In genomic region chr8:31518903-31519302, GRCm38 (mm10) we compare ENCODE assay signal across 15 mouse cellular contexts.
A peak's percentile ranks its signal among the peaks of the same experiment; 100 is the strongest.
DNase-seq lines count a peak whose midpoint lies in the region; ATAC-seq and TF ChIP-seq lines count a peak whose summit lies in the region.
"Had no signal": no experiment of that assay in that cellular context is flagged by ENCODE, and none has a peak within 500 bp of the region (broad histone marks: within the 10 kb centered on the region; RNA-seq: fewer than 3 reads in every experiment).

No protein-coding gene starts in this region.

- H3K36me3 ChIP-seq in embryonic facial prominence, embryonic 11.5 days (replicated peaks; ENCODE audit: control insufficient read depth, insufficient read depth, low read depth, low read length), result no peaks in the 10 kb centered on the region
- H3K36me3 ChIP-seq in embryonic facial prominence, embryonic 10.5 days (replicated peaks), result no peaks in the 10 kb centered on the region
- H3K36me3 ChIP-seq in kidney, postnatal 0 days (ENCODE audit: insufficient read depth, low read length), result no peaks in the 10 kb centered on the region
- no peaks in the 10 kb centered on the region for H3K36me3 ChIP-seq in kidney, embryonic 15.5 days
- no peaks in the 10 kb centered on the region for H3K36me3 ChIP-seq in midbrain, embryonic 14.5 days (ENCODE audit: control insufficient read depth, insufficient read depth, low read length)
- no peaks in the 10 kb centered on the region for H3K36me3 ChIP-seq in midbrain, embryonic 15.5 days (replicated peaks)
- H3K36me3 ChIP-seq: G1E had no signal

- peak; percentile 61 for TF ChIP-seq CTCF in kidney, postnatal 0 days (IDR thresholded peaks at IDR 0.05; ENCODE audit: low read depth)

- H3K27ac ChIP-seq in embryonic facial prominence, embryonic 11.5 days (replicated peaks; ENCODE audit: low read depth, low read length), result no peak overlapping the region
- no peak overlapping the region for H3K27ac ChIP-seq in embryonic facial prominence, embryonic 10.5 days (replicated peaks)
- no peak overlapping the region for H3K27ac ChIP-seq in kidney, postnatal 0 days
- H3K27ac ChIP-seq in kidney, embryonic 15.5 days, result no peak overlapping the region
- no peak overlapping the region for H3K27ac ChIP-seq in midbrain, embryonic 14.5 days (replicated peaks; ENCODE audit: low read depth, low read length)
- H3K27ac ChIP-seq in midbrain, embryonic 15.5 days, result no peak overlapping the region

- no peaks in the 10 kb centered on the region for H3K4me1 ChIP-seq in embryonic facial prominence, embryonic 11.5 days (ENCODE audit: control insufficient read depth, insufficient read depth, low read length)
- H3K4me1 ChIP-seq in embryonic facial prominence, embryonic 10.5 days, result 0 out of 2 replicates have a peak, but pooled peaks cover 3% of the 10 kb centered on the region
- no peaks in the 10 kb centered on the region for H3K4me1 ChIP-seq in kidney, postnatal 0 days (replicated peaks; ENCODE audit: insufficient read depth, low read length)
- no peaks in the 10 kb centered on the region for H3K4me1 ChIP-seq in kidney, embryonic 15.5 days
- H3K4me1 ChIP-seq in midbrain, embryonic 14.5 days (ENCODE audit: control insufficient read depth, insufficient read depth, low read length), result no peaks in the 10 kb centered on the region
- no peaks in the 10 kb centered on the region for H3K4me1 ChIP-seq in midbrain, embryonic 15.5 days

- no peak for ATAC-seq in embryonic facial prominence, embryonic 11.5 days (replicated peaks; ENCODE audit: insufficient number of reproducible peaks, low FRiP score, low TSS enrichment, low read depth)
- no peak for ATAC-seq in kidney, postnatal 0 days (replicated peaks; ENCODE audit: low FRiP score, low read depth)
- no peak for ATAC-seq in kidney, embryonic 15.5 days (replicated peaks; ENCODE audit: low FRiP score)
- ATAC-seq in midbrain, embryonic 14.5 days (ENCODE audit: low FRiP score, low TSS enrichment), result no peak
- ATAC-seq in midbrain, embryonic 15.5 days (replicated peaks), result no peak
- ATAC-seq in granulocyte monocyte progenitor cell, adult 5-6 weeks (replicated peaks; ENCODE audit: poor library complexity, severe bottlenecking), result peak; percentile 50; the same call in 1 of the 2 replicates

- no peaks in the 10 kb centered on the region for H3K27me3 ChIP-seq in embryonic facial prominence, embryonic 11.5 days (ENCODE audit: control insufficient read depth, insufficient read depth, low read length)
- H3K27me3 ChIP-seq in embryonic facial prominence, embryonic 10.5 days (replicated peaks; ENCODE audit: low read depth, poor library complexity, severe bottlenecking), result no peaks in the 10 kb centered on the region
- no peaks in the 10 kb centered on the region for H3K27me3 ChIP-seq in kidney, postnatal 0 days (ENCODE audit: insufficient read depth, low read length)
- no peaks in the 10 kb centered on the region for H3K27me3 ChIP-seq in kidney, embryonic 15.5 days
- no peaks in the 10 kb centered on the region for H3K27me3 ChIP-seq in midbrain, embryonic 14.5 days (ENCODE audit: control insufficient read depth, insufficient read depth, low read length)
- H3K27me3 ChIP-seq in midbrain, embryonic 15.5 days (replicated peaks), result no peaks in the 10 kb centered on the region

- no peak overlapping the region for H3K4me3 ChIP-seq in embryonic facial prominence, embryonic 11.5 days (ENCODE audit: low read depth, low read length)
- H3K4me3 ChIP-seq in embryonic facial prominence, embryonic 10.5 days, result no peak overlapping the region
- H3K4me3 ChIP-seq in kidney, postnatal 0 days (replicated peaks; ENCODE audit: low read depth, low read length), result no peak overlapping the region
- H3K4me3 ChIP-seq in kidney, embryonic 15.5 days (replicated peaks), result no peak overlapping the region
- H3K4me3 ChIP-seq in midbrain, embryonic 14.5 days (replicated peaks; ENCODE audit: low read depth, low read length), result no peak overlapping the region
- H3K4me3 ChIP-seq in midbrain, embryonic 15.5 days, result no peak overlapping the region
- H3K4me3 ChIP-seq: erythroblast, embryonic 14.5 days had no signal

- no peaks in the 10 kb centered on the region for H3K9me3 ChIP-seq in embryonic facial prominence, embryonic 11.5 days (replicated peaks; ENCODE audit: control insufficient read depth, low read length)
- H3K9me3 ChIP-seq in embryonic facial prominence, embryonic 10.5 days, result no peaks in the 10 kb centered on the region
- H3K9me3 ChIP-seq in kidney, postnatal 0 days (replicated peaks; ENCODE audit: low read length), result no peaks in the 10 kb centered on the region
- H3K9me3 ChIP-seq in kidney, embryonic 15.5 days (replicated peaks), result no peaks in the 10 kb centered on the region
- no peaks in the 10 kb centered on the region for H3K9me3 ChIP-seq in midbrain, embryonic 14.5 days (ENCODE audit: control insufficient read depth, low read length)
- H3K9me3 ChIP-seq in midbrain, embryonic 15.5 days, result no peaks in the 10 kb centered on the region
- H3K9me3 ChIP-seq: G1E had no signal

- WGBS in embryonic facial prominence, embryonic 11.5 days, result 53% methylated on average over 1 of the region's 1 CpGs
- 66% methylated on average over 1 of the region's 1 CpGs for WGBS in embryonic facial prominence, embryonic 10.5 days
- WGBS in kidney, postnatal 0 days, result 65% methylated on average over 1 of the region's 1 CpGs
- WGBS in kidney, embryonic 15.5 days, result 76% methylated on average over 1 of the region's 1 CpGs
- 57% methylated on average over 1 of the region's 1 CpGs for WGBS in midbrain, embryonic 14.5 days
- WGBS in midbrain, embryonic 15.5 days, result 42% methylated on average over 1 of the region's 1 CpGs

- no peak overlapping the region for H3K4me2 ChIP-seq in embryonic facial prominence, embryonic 11.5 days (ENCODE audit: low read depth, low read length)
- H3K4me2 ChIP-seq in kidney, postnatal 0 days (ENCODE audit: low read length), result no peak overlapping the region
- H3K4me2 ChIP-seq in kidney, embryonic 15.5 days, result no peak overlapping the region
- no peak overlapping the region for H3K4me2 ChIP-seq in midbrain, embryonic 14.5 days (ENCODE audit: low read length)
- H3K4me2 ChIP-seq in midbrain, embryonic 15.5 days, result no peak overlapping the region

- peak; percentile 20 for DNase-seq in embryonic facial prominence, embryonic 11.5 days (ENCODE audit: low spot score)
- DNase-seq in embryonic facial prominence, embryonic 10.5 days (ENCODE audit: low spot score), result no peak
- DNase-seq in kidney, postnatal 0 days (ENCODE audit: low spot score), result peak; percentile 18
- DNase-seq in midbrain, embryonic 14.5 days, result peak; percentile 16
- DNase-seq in urinary bladder, adult 2 months (ENCODE audit: low spot score), result no peak
- DNase-seq: B cell, adult 2 months; cerebellum, adult 2 months; heart, postnatal 14 days; kidney, postnatal 25 days; thymus, postnatal 25 days had no signal

- H3K9ac ChIP-seq in embryonic facial prominence, embryonic 11.5 days (replicated peaks; ENCODE audit: low read length), result no peak overlapping the region
- H3K9ac ChIP-seq in kidney, postnatal 0 days (ENCODE audit: low read depth, low read length), result no peak overlapping the region
- no peak overlapping the region for H3K9ac ChIP-seq in kidney, embryonic 15.5 days
- H3K9ac ChIP-seq in midbrain, embryonic 14.5 days (replicated peaks; ENCODE audit: low read length), result no peak overlapping the region
- H3K9ac ChIP-seq in midbrain, embryonic 15.5 days, result no peak overlapping the region

Comparison
In these comparisons a context has a peak if more than half of its experiments do, and no peak if none do; other contexts are left out.
1. DNase-seq: peak in embryonic facial prominence, embryonic 11.5 days (single experiment), kidney, postnatal 0 days (single experiment) and midbrain, embryonic 14.5 days (single experiment); none in embryonic facial prominence, embryonic 10.5 days (single experiment) and urinary bladder, adult 2 months (single experiment).